Mouse (Mus musculus) CH12.LX (cell line): ENCODE results near the gene Nek9. TPM values are rescaled to one million over a fixed set of nuclear protein-coding genes. Genes with fewer than 3 reads are reported as not detected.

ENCODE experiments used
- DNase-seq: peaks from one replicate; pipeline ENCODE4 v3.0.0-alpha.2; 2013; ENCODE audit errors: extremely low read depth
- H3K27ac ChIP-seq: 2 replicates; pipeline ENCODE4 v1.5.1; 2012; ENCODE audit warnings: low read depth, mild to moderate bottlenecking, control low read depth, moderate library complexity; ENCODE audit not compliant: insufficient read depth
- H3K27me3 ChIP-seq: replicated peaks from 2 replicates; pipeline ENCODE3; 2012; ENCODE audit warnings: inconsistent platforms
- H3K36me3 ChIP-seq, 2 experiments: replicated peaks in 1 of 2; 2 replicates each; pipeline versions ENCODE3 to v1.6.1; 2012; ENCODE audit warnings: inconsistent platforms in 1 of 2, low read length in 1 of 2, mild to moderate bottlenecking in 1 of 2, mixed read lengths in 1 of 2, moderate library complexity in 1 of 2; ENCODE audit not compliant: control insufficient read depth in 1 of 2, insufficient read depth in 1 of 2
- H3K4me1 ChIP-seq, 2 experiments: 2 replicates each; pipeline ENCODE4 v1.6.1; 2012; ENCODE audit warnings: inconsistent platforms in 1 of 2, moderate library complexity in 1 of 2; ENCODE audit not compliant: insufficient read depth in 2 of 2, control insufficient read depth in 1 of 2
- H3K4me2 ChIP-seq: 2 replicates; pipeline ENCODE4 v1.6.1; 2012; ENCODE audit warnings: low read depth, mild to moderate bottlenecking, control low read depth; ENCODE audit not compliant: poor library complexity, insufficient read depth, severe bottlenecking
- H3K4me3 ChIP-seq, 3 experiments: fragments of 150-350 bp in 1 of 3; sonication (generic) in 1 of 3; replicated peaks in 1 of 3; 2 replicates each; pipeline versions ENCODE3 to v1.5.1; 2011 to 2012; ENCODE audit warnings: low read depth in 2 of 3, low read length in 2 of 3, mild to moderate bottlenecking in 2 of 3, moderate library complexity in 2 of 3, control low read depth in 1 of 3, improper control_type of control experiment in 1 of 3, inconsistent platforms in 1 of 3, mixed read lengths in 1 of 3; ENCODE audit not compliant: poor library complexity in 1 of 3
- H3K79me2 ChIP-seq: replicated peaks from 2 replicates; pipeline ENCODE4 v1.6.1; 2012; ENCODE audit warnings: mild to moderate bottlenecking, moderate library complexity; ENCODE audit not compliant: control insufficient read depth, poor library complexity, insufficient read depth, severe bottlenecking; ENCODE audit errors: extremely low read depth
- H3K9ac ChIP-seq: 2 replicates; pipeline ENCODE4 v1.6.1; 2012; ENCODE audit warnings: low read depth, mild to moderate bottlenecking, control low read depth, moderate library complexity; ENCODE audit not compliant: insufficient read depth
- H3K9me3 ChIP-seq: replicated peaks from 2 replicates; pipeline ENCODE3; 2012; ENCODE audit warnings: low read length, inconsistent platforms, mixed read lengths
- BHLHE40 ChIP-seq: IDR thresholded peaks from 2 replicates; pipeline ENCODE4 v1.6.1; 2011; ENCODE audit warnings: mild to moderate bottlenecking, low read depth, low read length, improper control_type of control experiment
- CHD1 ChIP-seq: IDR thresholded peaks from 2 replicates; pipeline ENCODE4 v1.6.1; 2012; ENCODE audit warnings: low read depth, low read length, improper control_type of control experiment, inconsistent platforms
- CHD2 ChIP-seq: IDR thresholded peaks from 2 replicates; pipeline ENCODE4 v1.6.1; 2011; ENCODE audit warnings: low read length, improper control_type of control experiment
- CTCF ChIP-seq, 2 experiments: IDR thresholded peaks in 1 of 2; conservative IDR thresholded peaks in 1 of 2; 2 replicates each; pipeline ENCODE4 v1.5.1; 2011 to 2012; ENCODE audit warnings: low read depth in 2 of 2, low read length in 2 of 2, improper control_type of control experiment in 1 of 2, inconsistent platforms in 1 of 2, mild to moderate bottlenecking in 1 of 2, moderate library complexity in 1 of 2
- E2F4 ChIP-seq: IDR thresholded peaks from 2 replicates; pipeline ENCODE4 v1.6.1; 2011; ENCODE audit warnings: low read depth, low read length, improper control_type of control experiment; ENCODE audit not compliant: insufficient replicate concordance
- EP300 ChIP-seq: IDR thresholded peaks from 2 replicates; pipeline ENCODE4 v1.6.1; 2011; ENCODE audit warnings: low read length, improper control_type of control experiment
- GABPA ChIP-seq: IDR thresholded peaks from 2 replicates; pipeline ENCODE4 v1.6.1; 2012; ENCODE audit warnings: low read depth, low read length, improper control_type of control experiment, inconsistent platforms; ENCODE audit not compliant: insufficient replicate concordance
- HCFC1 ChIP-seq: IDR thresholded peaks from 2 replicates; pipeline ENCODE4 v1.6.1; 2012; ENCODE audit warnings: low read depth, mild to moderate bottlenecking, inconsistent platforms, low read length, improper control_type of control experiment
- IRF4 ChIP-seq: IDR thresholded peaks from 2 replicates; pipeline ENCODE4 v1.6.1; 2014; ENCODE audit warnings: low read depth, mild to moderate bottlenecking, inconsistent platforms, low read length, improper control_type of control experiment
- JUN ChIP-seq: IDR thresholded peaks from 2 replicates; pipeline ENCODE4 v1.6.1; 2011; ENCODE audit warnings: low read depth, mild to moderate bottlenecking, low read length, improper control_type of control experiment, moderate library complexity; ENCODE audit not compliant: insufficient read depth
- KAT2A ChIP-seq: IDR thresholded peaks from 2 replicates; pipeline ENCODE4 v1.6.1; 2012; ENCODE audit warnings: low read length, improper control_type of control experiment, inconsistent platforms; ENCODE audit not compliant: insufficient replicate concordance
- MAZ ChIP-seq: IDR thresholded peaks from 2 replicates; pipeline ENCODE4 v1.6.1; 2012; ENCODE audit warnings: low read depth, mild to moderate bottlenecking, inconsistent platforms, low read length, improper control_type of control experiment, moderate library complexity
- MEF2A ChIP-seq: IDR thresholded peaks from 2 replicates; pipeline ENCODE4 v1.6.1; 2014; ENCODE audit warnings: low read depth, mild to moderate bottlenecking, inconsistent platforms, low read length, improper control_type of control experiment, borderline replicate concordance
- MXI1 ChIP-seq: IDR thresholded peaks from 2 replicates; pipeline ENCODE4 v1.6.1; 2011; ENCODE audit warnings: mild to moderate bottlenecking, low read depth, low read length, improper control_type of control experiment
- MYC ChIP-seq: IDR thresholded peaks from 2 replicates; pipeline ENCODE4 v1.6.1; 2011; ENCODE audit warnings: low read depth, mild to moderate bottlenecking, improper control_type of control experiment, low read length
- NELFE ChIP-seq: IDR thresholded peaks from 2 replicates; pipeline ENCODE4 v1.6.1; 2011; ENCODE audit warnings: low read depth, low read length, improper control_type of control experiment
- POLR2A ChIP-seq: IDR thresholded peaks from 2 replicates; pipeline ENCODE4 v1.6.1; 2011; ENCODE audit warnings: low read depth, mild to moderate bottlenecking, improper control_type of control experiment, low read length
- POLR2AphosphoS2 ChIP-seq: IDR thresholded peaks from 2 replicates; pipeline ENCODE4 v1.6.1; 2011; ENCODE audit warnings: low read depth, low read length, improper control_type of control experiment
- RAD21 ChIP-seq: IDR thresholded peaks from 2 replicates; pipeline ENCODE4 v1.6.1; 2011; ENCODE audit warnings: low read depth, mild to moderate bottlenecking, low read length, improper control_type of control experiment, moderate library complexity
- RCOR1 ChIP-seq: conservative IDR thresholded peaks from 2 replicates; pipeline ENCODE4 v1.6.1; 2012; ENCODE audit warnings: low read depth, mild to moderate bottlenecking, inconsistent platforms, low read length, improper control_type of control experiment
- SIN3A ChIP-seq: IDR thresholded peaks from 2 replicates; pipeline ENCODE4 v1.6.1; 2012; ENCODE audit warnings: low read length, improper control_type of control experiment, inconsistent platforms
- UBTF ChIP-seq: IDR thresholded peaks from 2 replicates; pipeline ENCODE4 v1.6.1; 2012; ENCODE audit warnings: low read depth, mild to moderate bottlenecking, inconsistent platforms, low read length, improper control_type of control experiment, moderate library complexity
- USF1 ChIP-seq: IDR thresholded peaks from 2 replicates; pipeline ENCODE4 v1.6.1; 2014; ENCODE audit warnings: low read depth, mild to moderate bottlenecking, inconsistent platforms, low read length, improper control_type of control experiment
- ZC3H11A ChIP-seq: IDR thresholded peaks from 2 replicates; pipeline ENCODE4 v1.6.1; 2012; ENCODE audit warnings: low read depth, mild to moderate bottlenecking, inconsistent platforms, low read length, improper control_type of control experiment
- ZKSCAN1 ChIP-seq: IDR thresholded peaks from 2 replicates; pipeline ENCODE4 v1.6.1; 2012; ENCODE audit warnings: low read depth, inconsistent platforms, low read length, improper control_type of control experiment, borderline replicate concordance
- ZMIZ1 ChIP-seq: IDR thresholded peaks from 2 replicates; pipeline ENCODE4 v1.6.1; 2012; ENCODE audit warnings: low read depth, mild to moderate bottlenecking, inconsistent platforms, low read length, improper control_type of control experiment
- ZNF384 ChIP-seq: IDR thresholded peaks from 2 replicates; pipeline ENCODE4 v1.6.1; 2012; ENCODE audit warnings: low read depth, low read length, improper control_type of control experiment, inconsistent platforms
- dilution Hi-C: fragments of 300-500 bp; cut with MboI; formaldehyde crosslinking; loops from 2 replicates; pipeline ENCODE4 v1.14.3; 2020; ENCODE audit warnings: low sequenced_read_pairs; ENCODE audit not compliant: extremely low pct_unique_long_range_greater_than_20kb, extremely low pct_ligation_motif_present
- in situ Hi-C: fragments of 300-500 bp; cut with MboI; formaldehyde crosslinking; loops from 3 replicates; pipeline ENCODE4 v1.14.3; 2019; ENCODE audit warnings: low sequenced_read_pairs, low pct_ligation_motif_present, low pct_unique_long_range_greater_than_20kb, mixed read lengths
- polyA plus RNA-seq: library from polyadenylated mRNA; unstranded; fragments of >175 nt; gene quantifications from 2 replicates; pipeline ENCODE4 v1.2.1, GENCODE M21; 2012; ENCODE audit warnings: low read depth; ENCODE audit not compliant: insufficient read length
- total RNA-seq, 2 experiments: library from RNA; depleted of rRNA; stranded (reverse); fragments of 300-350 nt in 1 of 2; fragments of >200 nt in 1 of 2; gene quantifications; 2 replicates each; pipeline ENCODE4 v1.2.3; 2012 to 2014

The Nek9 gene
- total and polyA plus RNA-seq, 3 experiments, result 15.6 to 30.9 (median 27.4) TPM

DNA sequence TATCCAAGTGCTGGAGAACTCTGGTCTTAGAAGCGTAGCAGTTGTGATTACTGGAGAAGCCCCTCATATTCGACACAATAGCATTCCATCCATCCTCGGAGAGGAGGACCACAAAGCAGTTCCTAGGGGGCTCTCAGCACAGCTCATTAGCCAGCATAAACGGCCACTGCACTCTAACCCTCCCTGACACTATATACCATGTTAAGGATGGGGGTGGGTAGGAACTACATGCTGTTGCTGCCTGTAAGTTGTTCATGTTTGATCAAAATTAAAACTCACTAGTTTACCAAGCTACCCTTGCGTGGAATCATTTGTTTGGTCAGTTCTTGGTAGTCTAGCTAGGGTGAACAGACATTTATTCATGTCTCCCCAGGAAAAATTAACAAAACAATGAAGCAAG is 62.9 kb downstream of the Nek9 start:
- peaks cover 4 to 28% of the 10 kb centered on the region in 2 experiments for H3K36me3 ChIP-seq

GRCm38 (mm10) chr12:85273508-85273907 is 65.7 kb downstream of the Nek9 start:
- in situ Hi-C loops, result no loop called here
- H3K36me3 ChIP-seq, result peaks cover 7 to 34% of the 10 kb centered on the region in 2 experiments
- DNase-seq, result no peak
- no peaks in the 10 kb centered on the region for H3K9me3 ChIP-seq
- peaks cover 4 to 43% of the 10 kb centered on the region in 2 experiments; a peak in 2 of 4 replicates for H3K4me1 ChIP-seq
- no peaks in the 10 kb centered on the region for H3K79me2 ChIP-seq
- H3K9ac ChIP-seq, result no peak overlapping the region
- no peak overlapping the region for H3K27ac ChIP-seq
- no peak overlapping the region for H3K4me2 ChIP-seq
- no peak for TF ChIP-seq KAT2A
- no peak for TF ChIP-seq MEF2A
- no peak for TF ChIP-seq GABPA
- TF ChIP-seq IRF4, result no peak
- TF ChIP-seq MAZ, result no peak
- no peak for TF ChIP-seq JUN
- TF ChIP-seq HCFC1, result no peak
- TF ChIP-seq ZC3H11A, result no peak
- TF ChIP-seq USF1, result no peak
- TF ChIP-seq MYC, result no peak
- no peak for TF ChIP-seq ZKSCAN1
- no peak for TF ChIP-seq CHD2
- no peak for TF ChIP-seq CHD1
- TF ChIP-seq MXI1, result no peak
- TF ChIP-seq RAD21, result no peak
- TF ChIP-seq POLR2AphosphoS2, result no peak
- no peak for TF ChIP-seq ZNF384
- no peak for TF ChIP-seq E2F4
- TF ChIP-seq CTCF (conservative IDR thresholded peaks at IDR 0.05 in 1 of 2, IDR thresholded peaks at IDR 0.05 in 1 of 2; ENCODE audit: low read depth in 2 of 2, low read length in 2 of 2), result no peak
- no peaks in the 10 kb centered on the region for H3K27me3 ChIP-seq
- dilution Hi-C loops, result no loop called here
- no peak overlapping the region for H3K4me3 ChIP-seq

More for the DNA sequence above, 62.9 kb downstream of the Nek9 start:
- Histone ChIP-seq H3K79me2 (no peaks in the 10 kb centered on the region), H3K9me3 (no peaks in the 10 kb centered on the region), H3K27ac (no peak overlapping the region), H3K4me2 (no peak overlapping the region), H3K9ac (no peak overlapping the region), H3K27me3 (no peaks in the 10 kb centered on the region), H3K4me3 (no peak overlapping the region), H3K4me1 (peaks cover 4 to 49% of the 10 kb centered on the region in 2 experiments; a peak in 2 of 4 replicates)
- dilution Hi-C loops (no loop called here), in situ Hi-C loops (no loop called here)
- TF ChIP-seq KAT2A, result no peak
- no peak for TF ChIP-seq RAD21
- no peak for TF ChIP-seq ZKSCAN1
- TF ChIP-seq ZMIZ1, result no peak
- TF ChIP-seq BHLHE40, result no peak
- no peak for TF ChIP-seq RCOR1
- TF ChIP-seq ZC3H11A, result no peak
- no peak for TF ChIP-seq NELFE
- TF ChIP-seq CTCF (conservative IDR thresholded peaks at IDR 0.05 in 1 of 2, IDR thresholded peaks at IDR 0.05 in 1 of 2; ENCODE audit: low read depth in 2 of 2, low read length in 2 of 2), result no peak
- no peak for TF ChIP-seq SIN3A
- TF ChIP-seq UBTF, result no peak
- TF ChIP-seq CHD1, result no peak
- no peak for TF ChIP-seq POLR2A
- no peak for TF ChIP-seq EP300
- TF ChIP-seq E2F4, result no peak
- no peak for DNase-seq
